Mouse (Mus musculus): ENCODE measurements around the gene Gprc6a. TPM values are rescaled to one million over a fixed set of nuclear protein-coding genes. Genes with fewer than 3 reads are reported as not detected.

The Gprc6a gene
- total and polyA plus RNA-seq, 2 experiments from 2014 or later = not detected

GRCm38 (mm10) chr10:51571225-51571996 is 59.9 kb downstream of the Gprc6a start:
- no peaks in the 10 kb centered on the region for H3K9me3 ChIP-seq (replicated peaks; ENCODE audit: control insufficient read depth, low read length)
- ATAC-seq (ENCODE audit: insufficient read depth, low read depth) = no peak
- no peaks in the 10 kb centered on the region for H3K36me3 ChIP-seq (replicated peaks; ENCODE audit: control insufficient read depth, insufficient read depth, low read length)
- H3K27ac ChIP-seq (ENCODE audit: low read depth) = no peak overlapping the region
- WGBS = 63% methylated on average over 9 of the region's 9 CpGs
- H3K4me3 ChIP-seq (ENCODE audit: low read depth, low read length) = no peak overlapping the region
- DNase-seq (ENCODE audit: low spot score) = no peak
- no peaks in the 10 kb centered on the region for H3K4me1 ChIP-seq (ENCODE audit: control insufficient read depth, insufficient read depth)
- H3K4me2 ChIP-seq (ENCODE audit: low read depth, low read length) = no peak overlapping the region
- TF ChIP-seq EP300 (IDR thresholded peaks at IDR 0.05; ENCODE audit: low read depth) (no peak), CTCF (IDR thresholded peaks at IDR 0.05; ENCODE audit: low read depth) (no peak)
- H3K9ac ChIP-seq (replicated peaks; ENCODE audit: low read depth, low read length) = no peak overlapping the region
- H3K27me3 ChIP-seq (ENCODE audit: control insufficient read depth, insufficient read depth, low read length) = no peaks in the 10 kb centered on the region

Other genes starting within 250 kb of the Gprc6a start
- gene Gm49339, start 150.8 kb downstream of the Gprc6a start, total RNA-seq (2014; rRNA removed; ENCODE audit: low replicate concordance) = 1.6 TPM in 1 of 2 replicates, not detected in the other
- gene Gm49339, start 150.8 kb downstream of the Gprc6a start, polyA plus RNA-seq (2015; fragmentation: Nextera tagmentation; extraction: Ambion mirVana) = 0.74 and 1.7 TPM in 2 replicates
- 0.23 and 2.5 TPM in 2 replicates for gene Lilr4b, start 150.8 kb downstream of the Gprc6a start, total RNA-seq (2014; rRNA removed; ENCODE audit: low replicate concordance)
- 1.7 and 2.0 TPM in 2 replicates for gene Lilr4b, start 150.8 kb downstream of the Gprc6a start, polyA plus RNA-seq (2015; fragmentation: Nextera tagmentation; extraction: Ambion mirVana)
- gene Lilrb4a, start 140.5 kb downstream of the Gprc6a start, total RNA-seq (2014; rRNA removed; ENCODE audit: low replicate concordance) = 3.4 and 9.0 TPM in 2 replicates
- 2.1 and 4.3 TPM in 2 replicates for gene Lilrb4a, start 140.5 kb downstream of the Gprc6a start, polyA plus RNA-seq (2015; fragmentation: Nextera tagmentation; extraction: Ambion mirVana)
- not detected in 2 replicates for gene Fam162b, start 40.9 kb downstream of the Gprc6a start, total RNA-seq (2014; rRNA removed; ENCODE audit: low replicate concordance)
- not detected in 2 replicates for gene Fam162b, start 40.9 kb downstream of the Gprc6a start, polyA plus RNA-seq (2015; fragmentation: Nextera tagmentation; extraction: Ambion mirVana)
- gene Rfx6, start 46.3 kb upstream of the Gprc6a start, total RNA-seq (2014; rRNA removed; ENCODE audit: low replicate concordance) = not detected in 2 replicates
- not detected in 2 replicates for gene Rfx6, start 46.3 kb upstream of the Gprc6a start, polyA plus RNA-seq (2015; fragmentation: Nextera tagmentation; extraction: Ambion mirVana)

Data from heart, postnatal 0 days (tissue).